Mouse (Mus musculus): ENCODE measurements around the gene 0610010K14Rik. TPM values are rescaled to one million over a fixed set of nuclear protein-coding genes. Genes with fewer than 3 reads are reported as not detected.

The 0610010K14Rik gene
- polyA plus RNA-seq, 1 experiment = not detected

- Histone ChIP-seq H3K27ac (ENCODE audit: insufficient read depth, low read depth, low read length) (peak within 1 kb of the TSS; percentile 72), H3K4me3 (ENCODE audit: insufficient read depth, low read depth, low read length) (peak within 1 kb of the TSS; percentile 67), H3K4me1 (ENCODE audit: control insufficient read depth, insufficient read depth, low read length) (peaks cover 18% of the 10 kb centered on the region)
- WGBS = 1% methylated on average over 28 of the region's 28 CpGs
- peak; percentile 83; the same call in 1 of the 2 replicates for TF ChIP-seq POLR2A (IDR thresholded peaks at IDR 0.05; ENCODE audit: insufficient read depth, low read depth, low read length)
- TF ChIP-seq CTCF (IDR thresholded peaks at IDR 0.05; ENCODE audit: insufficient read depth, low read depth, low read length) = no peak
These were observed 16.7 kb downstream of the 0610010K14Rik start, which contains the start of gene Slc16a13 for GRCm38 (mm10) chr11:70220731-70221602. Gene Slc16a13, minus strand, starts transcription at chr11:70221064.

- no peak for TF ChIP-seq POLR2A (IDR thresholded peaks at IDR 0.05; ENCODE audit: insufficient read depth, low read depth, low read length)
- TF ChIP-seq CTCF (IDR thresholded peaks at IDR 0.05; ENCODE audit: insufficient read depth, low read depth, low read length) = no peak
- H3K27ac ChIP-seq (ENCODE audit: insufficient read depth, low read depth, low read length) = peak overlapping the region; percentile 67
- peak overlapping the region; percentile 67 for H3K4me3 ChIP-seq (ENCODE audit: insufficient read depth, low read depth, low read length)
- WGBS = 2% methylated on average over 24 of the region's 24 CpGs
- peaks cover 18% of the 10 kb centered on the region for H3K4me1 ChIP-seq (ENCODE audit: control insufficient read depth, insufficient read depth, low read length)
These were observed 17.4 kb downstream of the 0610010K14Rik start for GRCm38 (mm10) chr11:70220323-70220722.

- Histone ChIP-seq H3K27ac (ENCODE audit: insufficient read depth, low read depth, low read length) (peak overlapping the region; percentile 67), H3K4me3 (ENCODE audit: insufficient read depth, low read depth, low read length) (peak overlapping the region; percentile 67), H3K4me1 (ENCODE audit: control insufficient read depth, insufficient read depth, low read length) (peaks cover 23% of the 10 kb centered on the region)
- WGBS = 43% methylated on average over 7 of the region's 7 CpGs
- TF ChIP-seq POLR2A (IDR thresholded peaks at IDR 0.05; ENCODE audit: insufficient read depth, low read depth, low read length) = no peak
- TF ChIP-seq CTCF (IDR thresholded peaks at IDR 0.05; ENCODE audit: insufficient read depth, low read depth, low read length) = no peak
These were observed 17.8 kb downstream of the 0610010K14Rik start for GRCm38 (mm10) chr11:70219873-70220272.

- Histone ChIP-seq H3K4me1 (ENCODE audit: control insufficient read depth, insufficient read depth, low read length) (peaks cover 32% of the 10 kb centered on the region), H3K4me3 (ENCODE audit: insufficient read depth, low read depth, low read length) (no peak overlapping the region), H3K27ac (ENCODE audit: insufficient read depth, low read depth, low read length) (no peak overlapping the region)
- TF ChIP-seq CTCF (IDR thresholded peaks at IDR 0.05; ENCODE audit: insufficient read depth, low read depth, low read length) = no peak
- no peak for TF ChIP-seq POLR2A (IDR thresholded peaks at IDR 0.05; ENCODE audit: insufficient read depth, low read depth, low read length)
- WGBS = 88% methylated on average over 15 of the region's 15 CpGs
These were observed 18.8 kb downstream of the 0610010K14Rik start for GRCm38 (mm10) chr11:70218741-70219470.

- no peak for TF ChIP-seq CTCF (IDR thresholded peaks at IDR 0.05; ENCODE audit: insufficient read depth, low read depth, low read length)
- no peak for TF ChIP-seq POLR2A (IDR thresholded peaks at IDR 0.05; ENCODE audit: insufficient read depth, low read depth, low read length)
- Histone ChIP-seq H3K27ac (ENCODE audit: insufficient read depth, low read depth, low read length) (no peak overlapping the region), H3K4me1 (ENCODE audit: control insufficient read depth, insufficient read depth, low read length) (peaks cover 36% of the 10 kb centered on the region), H3K4me3 (ENCODE audit: insufficient read depth, low read depth, low read length) (no peak overlapping the region)
- 91% methylated on average over 4 of the region's 4 CpGs for WGBS
These were observed 19.7 kb downstream of the 0610010K14Rik start for GRCm38 (mm10) chr11:70218039-70218438.

GRCm38 (mm10) chr11:70216103-70216502 is 21.6 kb downstream of the 0610010K14Rik start:
- 69% methylated on average over 3 of the region's 3 CpGs for WGBS
- Histone ChIP-seq H3K27ac (ENCODE audit: insufficient read depth, low read depth, low read length) (no peak overlapping the region), H3K4me1 (ENCODE audit: control insufficient read depth, insufficient read depth, low read length) (peaks cover 35% of the 10 kb centered on the region), H3K4me3 (ENCODE audit: insufficient read depth, low read depth, low read length) (no peak overlapping the region)
- TF ChIP-seq POLR2A (IDR thresholded peaks at IDR 0.05; ENCODE audit: insufficient read depth, low read depth, low read length) = no peak
- no peak for TF ChIP-seq CTCF (IDR thresholded peaks at IDR 0.05; ENCODE audit: insufficient read depth, low read depth, low read length)

- WGBS = 28% methylated on average over 22 of the region's 22 CpGs
These were observed 22.4 kb downstream of the 0610010K14Rik start for GRCm38 (mm10) chr11:70215301-70215700.

GRCm38 (mm10) chr11:70214856-70215209 is 22.9 kb downstream of the 0610010K14Rik start:
- TF ChIP-seq POLR2A (IDR thresholded peaks at IDR 0.05; ENCODE audit: insufficient read depth, low read depth, low read length) (no peak), CTCF (IDR thresholded peaks at IDR 0.05; ENCODE audit: insufficient read depth, low read depth, low read length) (no peak)
- 21% methylated on average over 18 of the region's 18 CpGs for WGBS

More at GRCm38 (mm10) chr11:70215301-70215700, 22.4 kb downstream of the 0610010K14Rik start:
- Histone ChIP-seq H3K4me3 (ENCODE audit: insufficient read depth, low read depth, low read length) (no peak overlapping the region), H3K4me1 (ENCODE audit: control insufficient read depth, insufficient read depth, low read length) (peaks cover 35% of the 10 kb centered on the region), H3K27ac (ENCODE audit: insufficient read depth, low read depth, low read length) (no peak overlapping the region)
- TF ChIP-seq POLR2A (IDR thresholded peaks at IDR 0.05; ENCODE audit: insufficient read depth, low read depth, low read length) (no peak), CTCF (IDR thresholded peaks at IDR 0.05; ENCODE audit: insufficient read depth, low read depth, low read length) (no peak)

More at GRCm38 (mm10) chr11:70214856-70215209, 22.9 kb downstream of the 0610010K14Rik start:
- H3K27ac ChIP-seq (ENCODE audit: insufficient read depth, low read depth, low read length) = no peak overlapping the region
- H3K4me1 ChIP-seq (ENCODE audit: control insufficient read depth, insufficient read depth, low read length) = peaks cover 31% of the 10 kb centered on the region
- peak overlapping the region; percentile 49; the same call in 1 of the 2 replicates for H3K4me3 ChIP-seq (ENCODE audit: insufficient read depth, low read depth, low read length)

Measured in olfactory bulb, adult 2 months (tissue).